Mouse (Mus musculus) stomach, postnatal 0 days (tissue): ENCODE data around the gene Lrp8.

Source experiments
- CTCF ChIP-seq: IDR thresholded peaks from 2 replicates; pipeline ENCODE4 v1.5.1; 2016; ENCODE audit warnings: antibody characterized with exemption, low read depth, mild to moderate bottlenecking, moderate library complexity
- EP300 ChIP-seq: optimal IDR thresholded peaks from 2 replicates; pipeline ENCODE3; 2016; ENCODE audit warnings: antibody characterized with exemption

- TF ChIP-seq CTCF (no peak), EP300 (no peak)
Observed at GRCm38 (mm10) chr4:107766182-107766581, 35.9 kb upstream of the Lrp8 start.
